Mouse (Mus musculus): ENCODE measurements around the gene Tns3.

- TF ChIP-seq CTCF (IDR thresholded peaks at IDR 0.05; ENCODE audit: low read depth, low read length), result no peak
- TF ChIP-seq POLR2A (IDR thresholded peaks at IDR 0.05; ENCODE audit: extremely low read depth, insufficient read depth, low read length), result no peak
Measured at GRCm38 (mm10) chr11:8644272-8644671, 20.1 kb downstream of the Tns3 start.
